Mouse (Mus musculus) ES-Bruce4 (cell line): ENCODE measurements around the gene Mrps34. TPM values are rescaled to one million over a fixed set of nuclear protein-coding genes. Genes with fewer than 3 reads are reported as not detected.

ENCODE experiments used
- H3K27ac ChIP-seq: 2 replicates; pipeline ENCODE4 v1.5.1; 2012; ENCODE audit warnings: low read length, inconsistent platforms; ENCODE audit not compliant: insufficient read depth
- H3K27me3 ChIP-seq: 2 replicates; pipeline ENCODE4 v1.6.1; 2012; ENCODE audit warnings: mild to moderate bottlenecking, low read length, inconsistent platforms; ENCODE audit not compliant: control insufficient read depth, poor library complexity, insufficient read depth, severe bottlenecking
- H3K36me3 ChIP-seq: 2 replicates; pipeline ENCODE4 v1.6.1; 2012; ENCODE audit warnings: inconsistent platforms, mild to moderate bottlenecking, low read length, moderate library complexity; ENCODE audit not compliant: control insufficient read depth, poor library complexity, insufficient read depth, severe bottlenecking
- H3K4me1 ChIP-seq: one replicate; pipeline ENCODE4 v1.8.1; 2011; ENCODE audit warnings: low read length; ENCODE audit not compliant: control insufficient read depth, insufficient read depth
- H3K4me3 ChIP-seq: 2 replicates; pipeline ENCODE4 v1.5.1; 2011; ENCODE audit warnings: low read depth, mild to moderate bottlenecking, low read length
- H3K9ac ChIP-seq: 2 replicates; pipeline ENCODE4 v1.6.1; 2012; ENCODE audit warnings: low read depth, mild to moderate bottlenecking, inconsistent platforms; ENCODE audit not compliant: poor library complexity, severe bottlenecking
- H3K9me3 ChIP-seq: replicated peaks from 2 replicates; pipeline ENCODE4 v1.6.1; 2012; ENCODE audit warnings: mild to moderate bottlenecking, low read length, inconsistent platforms; ENCODE audit not compliant: control insufficient read depth, poor library complexity, insufficient read depth, severe bottlenecking
- CTCF ChIP-seq: IDR thresholded peaks from one replicate; pipeline ENCODE4 v1.8.1; 2011; ENCODE audit warnings: low read depth, low read length
- EP300 ChIP-seq: IDR thresholded peaks from 2 replicates; pipeline ENCODE4 v1.6.1; 2011; ENCODE audit warnings: low read depth, low read length; ENCODE audit not compliant: insufficient read depth
- POLR2A ChIP-seq: IDR thresholded peaks from one replicate; pipeline ENCODE4 v1.8.1; 2011; ENCODE audit warnings: low read length; ENCODE audit not compliant: insufficient read depth
- polyA plus RNA-seq: library from polyadenylated mRNA; stranded (reverse); fragments of >200 nt; gene quantifications from 2 replicates; pipeline ENCODE4 v1.2.4, GENCODE M21; 2011; ENCODE audit warnings: low read depth; ENCODE audit not compliant: missing spikeins, insufficient read depth, insufficient read length

Mrps34 gene
- polyA plus RNA-seq, 1 experiment = 29.9 TPM

DNA sequence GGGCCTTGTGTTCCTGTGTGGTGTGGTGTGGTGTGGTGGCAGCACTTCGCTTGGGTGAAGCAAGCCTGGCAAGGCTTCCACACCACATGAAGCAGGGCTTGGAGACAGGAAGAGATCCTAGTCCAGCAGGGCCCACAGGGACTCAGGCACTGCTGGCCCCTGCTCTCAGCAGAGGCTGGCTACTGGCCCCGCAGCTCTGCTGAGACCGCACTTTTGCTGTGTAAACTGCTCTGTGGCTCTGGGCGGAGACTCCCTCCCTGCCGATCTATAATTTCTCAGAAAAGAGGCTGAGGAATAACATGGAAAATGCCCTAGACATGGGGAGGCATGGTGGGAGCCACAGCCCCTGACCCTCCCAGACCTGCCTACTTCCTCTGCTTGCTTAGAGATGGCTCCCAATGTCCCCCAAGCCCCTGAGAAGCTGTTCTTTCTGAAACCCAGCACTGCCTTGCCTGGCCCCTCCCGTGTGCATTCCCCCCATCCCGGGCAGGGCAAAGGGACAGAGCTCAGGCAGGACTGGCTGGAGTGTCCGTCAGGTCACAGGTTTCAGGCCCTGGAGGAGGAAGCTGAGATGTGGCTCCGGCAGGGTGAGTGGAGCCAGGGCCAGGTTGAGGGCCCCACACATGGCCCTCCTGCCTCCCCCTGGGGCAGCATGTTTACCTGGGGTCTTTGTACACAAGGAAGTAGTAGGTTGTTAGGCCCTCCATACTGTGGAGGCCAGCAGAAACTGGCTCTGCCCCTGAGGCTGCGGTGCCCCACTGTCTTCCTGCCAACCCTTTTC is 17.4 kb upstream of the Mrps34 start:
- H3K27ac ChIP-seq = peak overlapping the region; percentile 31; the same call in 1 of the 2 replicates
- TF ChIP-seq CTCF = no peak
- no peak for TF ChIP-seq EP300
- no peak for TF ChIP-seq POLR2A
- H3K9me3 ChIP-seq = no peaks in the 10 kb centered on the region
- no peaks in the 10 kb centered on the region for H3K27me3 ChIP-seq
- peak overlapping the region; percentile 59 for H3K9ac ChIP-seq
- H3K4me3 ChIP-seq = peak overlapping the region; percentile 63
- H3K4me1 ChIP-seq = peaks cover 2% of the 10 kb centered on the region
- H3K36me3 ChIP-seq = no peaks in the 10 kb centered on the region

DNA sequence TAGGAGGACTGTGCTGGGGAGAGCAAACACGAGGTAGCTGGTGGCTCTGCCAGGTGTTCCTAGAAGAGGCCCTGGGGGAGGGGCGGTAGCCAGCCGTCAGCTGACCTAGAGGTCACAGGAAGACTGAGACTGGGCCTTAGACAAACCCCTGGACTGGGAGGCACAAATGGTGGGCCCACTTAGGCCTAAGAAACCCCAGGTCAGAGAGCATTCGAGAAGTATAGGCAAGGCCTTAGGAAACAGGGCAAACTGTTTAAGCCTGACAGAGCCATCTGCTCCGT is 16.9 kb upstream of the Mrps34 start:
- Histone ChIP-seq H3K27me3 (no peaks in the 10 kb centered on the region), H3K4me3 (peak overlapping the region; percentile 63), H3K9me3 (no peaks in the 10 kb centered on the region), H3K4me1 (peaks cover 2% of the 10 kb centered on the region), H3K27ac (peak overlapping the region; percentile 31; the same call in 1 of the 2 replicates), H3K36me3 (no peaks in the 10 kb centered on the region), H3K9ac (peak overlapping the region; percentile 59)
- TF ChIP-seq POLR2A (no peak), EP300 (peak; percentile 72), CTCF (no peak)

DNA sequence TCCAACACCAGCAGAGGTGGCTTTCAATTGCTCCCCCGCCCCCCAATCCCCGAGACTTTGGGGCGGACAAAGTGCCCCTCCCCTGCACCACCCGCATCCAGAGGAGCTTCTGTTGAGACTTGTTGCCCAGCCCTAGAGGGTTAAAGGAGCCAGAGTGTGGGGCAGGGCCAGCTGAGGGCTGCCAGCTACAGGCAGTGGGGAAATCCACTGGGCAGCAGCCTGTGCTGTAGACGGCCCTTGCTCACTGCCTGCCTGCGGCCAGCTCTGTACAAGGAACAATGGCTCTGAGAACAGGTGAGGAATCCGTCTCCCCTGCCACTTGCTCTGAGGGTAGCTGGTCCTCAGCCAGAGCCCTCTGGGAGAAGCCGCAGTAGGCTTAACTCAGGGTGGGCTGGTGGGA is 16.4 kb upstream of the Mrps34 start:
- Histone ChIP-seq H3K27ac (0 out of 2 replicates have a peak overlapping the region, but pooled peaks have one; percentile 13), H3K4me3 (peak overlapping the region; percentile 63), H3K4me1 (peaks cover 2% of the 10 kb centered on the region), H3K9ac (peak overlapping the region; percentile 59), H3K27me3 (no peaks in the 10 kb centered on the region), H3K9me3 (no peaks in the 10 kb centered on the region), H3K36me3 (0 out of 2 replicates have a peak, but pooled peaks cover 1% of the 10 kb centered on the region)
- TF ChIP-seq EP300 (no peak), CTCF (no peak)

DNA sequence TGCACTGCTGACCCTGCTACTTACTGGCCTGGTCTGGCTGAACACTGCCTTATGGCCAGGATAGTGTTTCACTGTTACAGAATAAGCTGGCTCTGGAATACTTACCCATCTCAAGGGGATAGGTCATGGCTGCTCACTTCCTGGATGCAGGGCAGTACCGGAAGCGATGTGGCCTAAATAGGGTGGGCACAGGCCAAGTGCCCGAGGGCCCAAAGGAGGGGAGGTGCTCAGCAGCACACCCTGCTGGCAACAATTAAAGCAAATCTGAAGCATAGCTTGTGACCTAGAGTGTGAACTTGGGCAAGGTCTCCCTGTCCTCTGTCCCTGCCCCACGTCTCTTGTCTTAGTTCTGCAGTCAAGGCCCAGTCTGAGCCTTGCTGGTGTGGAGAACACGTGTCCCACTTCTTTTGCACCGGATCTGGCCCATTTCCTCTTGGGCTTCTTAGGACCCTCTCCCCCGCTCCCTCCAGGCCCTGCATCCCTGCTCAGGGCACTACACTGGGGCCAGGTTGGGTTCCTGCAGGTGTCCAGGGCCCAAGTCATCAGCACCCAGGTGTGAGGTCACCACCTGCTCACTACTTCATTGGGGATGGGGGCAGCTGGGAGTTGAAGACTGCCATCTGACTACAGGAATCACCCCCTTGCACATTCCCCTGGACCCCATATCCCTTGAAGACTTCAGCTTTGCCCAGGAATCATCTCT is 13.0 kb upstream of the Mrps34 start:
- Histone ChIP-seq H3K4me3 (peak overlapping the region; percentile 5), H3K4me1 (no peaks in the 10 kb centered on the region), H3K9me3 (no peaks in the 10 kb centered on the region), H3K27ac (no peak overlapping the region), H3K27me3 (no peaks in the 10 kb centered on the region), H3K9ac (no peak overlapping the region), H3K36me3 (0 out of 2 replicates have a peak, but pooled peaks cover 3% of the 10 kb centered on the region)
- TF ChIP-seq CTCF = peak; percentile 72
- no peak for TF ChIP-seq EP300

DNA sequence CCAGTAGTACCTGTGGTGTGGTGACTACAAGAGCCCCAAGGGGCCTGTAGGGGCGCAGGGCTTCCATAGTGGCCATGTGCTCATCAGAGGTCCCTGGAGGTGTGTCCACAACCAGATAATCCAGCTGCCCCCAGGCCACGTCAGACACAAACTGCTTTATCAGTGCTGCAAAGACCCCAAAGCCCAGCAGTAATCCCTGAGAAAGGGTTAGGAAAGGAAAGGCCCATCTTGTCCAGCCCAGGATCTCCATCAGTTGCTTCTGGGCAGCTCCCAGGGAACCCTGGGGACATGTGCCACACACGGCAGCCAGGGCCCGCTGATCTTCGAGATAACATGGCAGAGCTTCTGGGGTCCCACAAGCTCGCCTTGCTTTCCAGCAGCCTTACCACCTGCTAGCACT is 10.5 kb upstream of the Mrps34 start:
- no peak overlapping the region for H3K4me3 ChIP-seq
- no peak overlapping the region for H3K27ac ChIP-seq
- no peaks in the 10 kb centered on the region for H3K27me3 ChIP-seq
- H3K9me3 ChIP-seq = no peaks in the 10 kb centered on the region
- H3K4me1 ChIP-seq = no peaks in the 10 kb centered on the region
- no peak overlapping the region for H3K9ac ChIP-seq
- no peak for TF ChIP-seq CTCF
- TF ChIP-seq POLR2A = no peak
- TF ChIP-seq EP300 = no peak
- H3K36me3 ChIP-seq = 0 out of 2 replicates have a peak, but pooled peaks cover 3% of the 10 kb centered on the region
